Mouse (Mus musculus): ENCODE data around the gene Panx3.

The Panx3 gene

DNA sequence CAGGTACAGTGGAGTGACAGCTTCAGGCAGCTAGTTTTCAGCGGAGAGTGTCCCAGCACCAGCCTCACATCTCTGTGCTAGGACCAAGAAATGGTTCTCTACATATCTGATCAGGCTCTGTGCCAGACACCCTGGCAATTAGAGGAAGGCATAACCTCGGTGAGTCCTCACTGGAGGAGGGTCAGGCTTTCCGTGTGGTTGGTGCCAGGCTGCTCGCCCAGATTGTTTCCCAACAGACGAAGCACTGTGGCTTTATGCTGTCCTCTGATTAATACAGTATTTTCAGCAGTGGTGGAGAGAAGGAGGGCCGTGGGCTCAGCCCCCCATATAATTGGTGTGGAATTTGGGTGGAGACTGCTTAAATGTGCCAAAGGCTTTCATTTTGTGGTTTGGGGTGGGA is at the start of gene Panx3:
TSS of gene Panx3 (minus strand) at position 121 of the 400 bp plus-strand sequence.
- no peak for DNase-seq (ENCODE audit: low read depth, low spot score)

DNA sequence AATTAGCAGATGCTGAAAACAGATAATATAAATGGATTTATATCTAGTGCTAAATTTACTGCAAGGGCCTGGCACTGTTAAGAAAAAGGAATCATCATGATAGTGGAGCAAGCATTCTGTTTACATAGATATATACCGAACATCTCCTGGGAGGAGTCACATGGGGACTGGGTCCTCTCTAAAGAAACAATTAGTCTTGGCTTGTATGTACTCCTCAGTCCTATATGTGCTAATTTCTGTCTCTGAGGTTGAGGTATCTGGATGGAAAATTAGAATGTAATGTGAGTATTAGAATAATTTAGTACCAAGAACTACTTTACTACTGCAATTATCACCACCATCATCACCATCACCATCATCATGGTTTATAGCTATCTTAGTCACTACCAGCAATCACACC is 47.1 kb upstream of the Panx3 start, which contains the start of gene Olfr160:
TSS of gene Olfr160 (minus strand) at position 101 of the 400 bp plus-strand sequence.
- no peak for DNase-seq (ENCODE audit: low read depth, low spot score)

DNA sequence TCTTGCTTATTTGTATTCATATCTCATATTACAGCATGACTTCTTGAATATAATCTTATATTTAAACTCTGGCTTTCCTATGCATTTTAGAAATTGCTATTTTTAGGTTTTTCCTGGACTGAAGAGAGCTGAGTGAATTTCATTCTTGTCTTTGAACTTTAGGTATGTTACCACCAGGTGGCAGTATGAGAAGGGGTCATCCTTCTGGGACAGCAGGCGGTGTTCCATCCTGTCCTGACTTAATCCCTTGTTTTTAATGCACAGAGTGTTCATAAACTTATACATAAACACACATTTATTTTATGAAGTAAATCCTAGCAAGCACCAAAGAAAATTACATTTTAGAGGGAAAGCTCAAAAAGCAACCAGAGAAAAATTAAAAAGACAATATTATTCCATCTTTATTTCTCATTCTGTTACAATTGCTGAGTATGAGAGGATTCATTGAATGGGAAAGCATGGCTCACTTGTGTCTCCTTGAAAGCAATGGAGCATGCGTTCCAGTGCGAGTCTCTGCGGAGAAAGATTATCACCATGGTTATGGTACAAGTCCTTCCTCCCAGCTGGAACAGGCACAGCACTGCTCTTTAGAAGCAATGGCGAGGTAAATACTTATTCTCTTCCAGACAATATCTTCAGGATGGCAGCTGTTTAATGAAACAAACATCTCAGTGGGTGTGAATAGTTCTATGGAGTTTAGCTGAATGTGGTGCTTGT is 21.1 kb upstream of the Panx3 start:
- peak; percentile 64 for DNase-seq (ENCODE audit: low read depth, low spot score)

DNA sequence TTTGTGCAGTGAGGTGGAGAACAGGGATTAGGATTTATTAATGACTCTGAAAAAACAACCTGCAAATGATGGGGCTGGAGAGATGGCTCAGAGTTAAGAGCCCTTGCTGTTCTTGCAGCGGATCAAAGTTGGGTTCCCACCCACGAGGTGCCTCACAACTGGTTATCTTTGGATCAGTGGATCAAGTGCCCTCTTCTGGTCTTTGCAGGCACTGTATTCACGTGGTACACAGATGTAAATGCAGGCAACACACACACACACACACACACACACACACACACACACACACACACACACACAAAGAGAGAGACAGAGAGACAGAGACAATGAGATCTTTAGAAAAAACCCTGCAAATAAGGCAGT is 18.9 kb upstream of the Panx3 start:
- peak; percentile 56 for DNase-seq (ENCODE audit: low read depth, low spot score)

DNA sequence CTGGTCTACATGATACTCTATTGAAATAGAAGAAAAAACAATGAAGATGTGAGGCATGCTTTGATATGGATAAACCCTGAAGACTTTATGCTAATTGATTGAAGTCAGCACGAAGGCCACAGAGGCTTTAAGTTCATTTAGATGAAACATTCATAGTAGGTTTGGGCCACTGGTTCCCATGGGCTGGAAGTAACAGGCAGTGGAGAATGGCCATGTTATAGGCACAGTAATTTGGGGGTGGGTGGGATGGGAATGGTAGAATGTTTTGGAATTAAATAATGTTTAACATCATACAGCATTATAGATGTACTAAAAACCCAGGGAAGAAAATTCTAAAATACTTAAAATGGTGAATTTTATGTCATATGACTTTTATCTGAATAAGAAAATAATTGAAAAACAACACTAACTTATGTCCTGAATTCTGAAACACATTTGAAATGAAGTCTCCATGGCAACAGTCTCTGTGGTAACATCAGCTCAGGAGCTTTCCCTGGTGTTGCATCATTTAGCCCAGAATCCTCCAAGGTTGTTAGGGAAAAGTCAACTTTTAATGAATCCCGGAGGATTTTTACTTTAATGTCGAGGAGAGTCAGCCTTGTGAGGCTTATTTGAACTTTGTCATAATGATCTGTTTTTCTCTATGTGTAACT is 18.4 kb upstream of the Panx3 start:
- DNase-seq (ENCODE audit: low read depth, low spot score): no peak

DNA sequence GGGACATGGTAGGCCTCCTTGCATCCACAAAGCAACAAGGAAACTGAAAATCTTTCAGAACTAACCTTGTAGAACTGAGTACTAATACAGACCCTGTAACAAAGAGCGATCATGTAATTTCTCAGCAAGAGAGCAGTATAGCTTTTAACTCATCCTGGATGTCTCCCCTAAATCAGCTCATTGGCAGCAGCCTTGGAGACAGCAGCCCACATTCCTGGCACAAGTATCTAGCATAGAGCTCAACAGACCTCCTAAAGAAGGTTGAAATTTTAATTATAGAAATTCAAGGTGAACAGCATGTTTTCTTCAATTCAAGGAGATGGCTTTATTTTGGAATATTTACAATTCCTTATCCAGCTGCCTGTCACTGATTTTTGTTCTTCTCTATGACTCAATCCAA is 12.1 kb upstream of the Panx3 start:
- DNase-seq (ENCODE audit: low read depth, low spot score): no peak

DNA sequence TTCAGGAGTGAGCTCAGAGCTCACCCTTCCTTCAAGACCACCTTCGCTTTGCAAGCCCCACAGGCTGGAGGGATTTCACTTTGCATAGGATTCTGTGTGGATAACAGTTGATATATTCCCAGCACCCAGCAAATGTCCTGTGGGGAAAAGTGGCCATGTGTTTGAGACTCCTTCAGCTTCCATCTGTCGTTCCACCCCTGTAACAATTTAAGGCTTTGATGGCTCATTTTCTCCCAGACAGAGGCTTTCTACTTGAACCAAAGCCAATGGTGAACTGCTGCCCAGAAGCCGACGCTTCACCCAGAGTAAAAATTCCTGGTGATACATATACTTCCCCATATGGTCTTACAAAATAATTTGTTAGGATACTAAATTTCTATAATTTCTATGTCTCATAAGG is 6.3 kb upstream of the Panx3 start:
- DNase-seq (ENCODE audit: low read depth, low spot score): no peak

DNA sequence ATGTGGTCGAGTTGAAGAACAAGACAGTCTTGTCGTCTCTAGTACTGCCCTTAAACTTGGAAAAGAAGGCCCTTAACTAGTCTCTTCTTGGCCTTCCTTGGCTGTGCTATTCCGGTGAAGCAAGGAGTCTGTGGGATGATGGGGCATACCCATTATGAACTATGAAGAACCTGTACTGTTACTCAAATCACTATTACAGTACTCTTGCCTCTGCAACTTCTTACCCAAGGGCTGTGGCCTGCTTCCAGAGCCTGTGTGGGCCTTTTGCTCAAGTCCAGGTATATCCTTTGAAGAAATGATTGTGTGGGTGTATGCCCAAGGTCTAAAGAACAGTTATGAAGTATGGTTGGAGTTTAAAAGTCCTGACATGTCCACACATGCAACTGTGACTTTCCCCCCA is 1.2 kb upstream of the Panx3 start:
- no peak for DNase-seq (ENCODE audit: low read depth, low spot score)

DNA sequence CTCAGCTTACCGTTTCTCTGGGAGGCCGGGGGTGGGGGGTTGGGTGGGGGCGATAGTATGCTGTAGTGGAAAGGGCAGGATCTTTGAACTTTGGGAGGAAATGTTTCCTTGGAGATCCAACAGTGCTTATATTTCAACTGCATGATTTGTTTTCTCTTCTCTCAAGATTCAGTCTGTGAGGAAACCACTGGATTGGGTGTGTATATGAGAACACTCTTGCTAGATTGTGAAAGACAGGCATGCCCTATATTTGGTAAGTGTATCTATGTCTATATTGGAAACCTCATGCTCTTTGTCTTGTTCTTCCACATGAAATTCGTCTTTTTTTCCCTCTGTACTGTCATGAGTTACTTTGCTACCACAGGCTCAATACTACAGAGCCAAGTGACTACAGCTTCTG is 643 bp upstream of the Panx3 start:
- DNase-seq (ENCODE audit: low read depth, low spot score): no peak

DNA sequence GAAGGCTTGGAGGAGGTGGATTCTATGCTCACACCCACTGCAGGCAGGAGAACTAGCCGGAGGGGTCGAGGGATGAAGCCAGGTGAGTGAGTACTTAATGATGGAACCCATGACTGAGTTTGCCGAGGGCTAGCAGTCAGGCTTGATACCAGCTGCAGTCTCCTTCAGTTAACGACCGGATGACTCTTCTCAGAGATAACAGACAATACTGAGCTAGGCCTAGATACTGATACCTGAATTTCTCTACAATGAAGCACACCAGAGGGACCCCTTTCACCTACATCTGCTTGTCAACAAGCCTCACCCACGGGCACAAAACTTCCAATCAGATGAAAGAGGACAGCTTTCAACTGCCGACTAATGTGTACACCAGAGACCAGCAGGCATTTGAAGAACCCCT is 3.0 kb downstream of the Panx3 start:
- no peak for DNase-seq (ENCODE audit: low read depth, low spot score)

DNA sequence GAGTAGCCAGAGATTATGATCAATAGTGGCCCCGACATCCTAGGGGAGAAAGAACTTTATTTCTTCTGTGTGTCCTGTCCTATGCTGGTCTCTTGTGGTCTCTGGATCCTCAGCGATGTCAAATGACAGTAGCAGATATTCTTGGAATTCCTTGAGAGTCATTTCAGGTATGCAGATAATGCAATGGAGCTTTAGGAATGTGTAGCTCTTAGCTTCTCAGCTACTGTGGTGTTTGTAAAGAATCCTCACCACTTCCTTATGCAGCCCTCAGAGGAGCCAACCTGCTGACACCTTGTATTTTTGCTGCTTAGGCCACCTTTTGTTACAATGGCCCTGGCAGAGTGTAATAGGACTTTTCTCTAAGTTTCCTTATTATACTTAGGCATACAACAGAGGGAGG is 4.4 kb downstream of the Panx3 start:
- no peak for DNase-seq (ENCODE audit: low read depth, low spot score)

DNA sequence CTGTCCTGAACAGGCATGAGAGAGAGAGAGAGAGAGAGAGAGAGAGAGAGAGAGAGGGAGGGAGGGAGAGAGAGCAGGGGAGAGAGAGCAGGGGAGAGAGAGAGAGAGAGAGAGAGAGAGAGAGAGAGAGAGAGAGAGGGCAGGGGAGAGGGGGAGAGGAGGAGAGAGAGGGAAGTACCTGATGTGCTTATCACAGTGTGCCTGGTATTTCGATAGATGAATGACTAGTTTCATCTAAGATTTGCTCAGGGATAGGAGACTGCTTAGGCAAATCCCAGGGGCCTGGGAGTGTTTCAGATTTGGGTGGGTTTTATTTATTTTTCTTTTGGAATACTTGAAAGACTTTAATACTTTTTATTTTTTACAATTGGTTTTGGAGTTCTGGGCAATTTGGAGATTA is 5.8 kb downstream of the Panx3 start:
- DNase-seq (ENCODE audit: low read depth, low spot score): no peak

DNA sequence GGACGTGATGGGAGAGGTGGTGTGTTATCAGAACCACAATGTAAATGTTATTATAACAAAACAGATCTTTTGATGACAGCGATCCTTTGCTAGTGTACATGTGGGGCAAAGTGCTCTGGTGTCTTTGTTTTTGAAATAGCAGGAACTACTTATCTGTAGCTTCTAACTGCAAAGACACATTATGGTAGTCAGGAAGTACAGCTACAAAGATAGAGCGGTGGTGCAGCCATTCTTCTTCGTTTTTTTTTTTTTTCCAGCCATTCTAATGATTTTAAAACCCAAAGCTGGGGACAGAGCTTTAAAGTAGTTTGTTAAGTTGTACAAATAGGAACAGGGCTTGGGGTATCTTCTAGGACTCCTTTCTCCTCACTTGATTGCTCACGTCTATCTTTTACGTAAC is 9.6 kb downstream of the Panx3 start:
- no peak for DNase-seq (ENCODE audit: low read depth, low spot score)

DNA sequence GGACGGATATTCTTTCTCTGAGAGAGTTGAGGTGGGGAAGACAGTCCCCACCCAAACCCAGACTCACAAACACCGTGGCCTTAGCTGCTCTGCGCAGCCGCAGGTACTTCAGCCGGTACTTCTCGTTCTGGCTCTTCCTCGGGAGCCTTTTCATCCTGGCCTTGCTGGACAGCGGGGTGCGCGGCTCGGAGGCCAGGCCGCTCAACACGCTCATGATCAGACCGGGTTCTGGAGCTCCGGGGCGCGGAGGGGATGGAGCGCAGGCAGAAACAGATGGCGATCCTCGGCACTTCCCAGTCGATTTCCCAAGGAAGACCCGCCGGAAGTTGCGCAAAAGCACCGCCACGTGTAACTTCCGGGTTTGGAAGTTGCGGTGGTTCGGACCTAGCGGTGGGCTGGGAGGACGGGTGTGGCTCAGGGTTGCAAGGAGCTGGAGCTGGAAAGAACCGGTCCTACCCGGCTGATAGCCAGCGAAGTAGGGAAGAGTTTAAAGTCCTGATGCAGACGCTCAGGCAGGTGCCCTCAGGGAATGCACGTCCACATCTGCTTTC is 12.0 kb downstream of the Panx3 start, which contains the start of gene Tbrg1:
TSS of gene Tbrg1 (minus strand) at position 382 of the 551 bp plus-strand sequence.
- DNase-seq (ENCODE audit: low read depth, low spot score): peak; percentile 99

DNA sequence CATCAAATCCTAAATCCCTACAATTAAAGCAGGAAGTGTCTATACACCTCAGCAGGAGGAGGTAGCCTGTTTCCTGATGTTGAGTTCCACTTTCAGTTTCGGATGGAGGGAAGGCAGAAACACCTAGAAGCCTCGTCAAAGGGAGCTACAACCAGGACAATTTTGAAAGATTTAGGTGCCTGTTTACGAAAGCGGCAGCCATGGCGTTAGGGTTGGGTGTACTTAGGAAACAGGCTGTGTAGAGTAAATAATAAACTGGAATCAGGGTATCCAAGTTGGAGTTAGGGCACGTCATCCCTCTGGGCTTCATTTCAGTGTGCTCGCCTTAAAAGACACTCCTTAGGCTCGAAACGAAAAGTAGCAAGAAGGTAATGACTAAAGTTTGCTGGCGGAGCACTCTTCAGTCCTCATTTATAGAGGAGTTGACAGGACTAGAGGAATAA is 12.6 kb downstream of the Panx3 start:
- no peak for DNase-seq (ENCODE audit: low read depth, low spot score)

DNA sequence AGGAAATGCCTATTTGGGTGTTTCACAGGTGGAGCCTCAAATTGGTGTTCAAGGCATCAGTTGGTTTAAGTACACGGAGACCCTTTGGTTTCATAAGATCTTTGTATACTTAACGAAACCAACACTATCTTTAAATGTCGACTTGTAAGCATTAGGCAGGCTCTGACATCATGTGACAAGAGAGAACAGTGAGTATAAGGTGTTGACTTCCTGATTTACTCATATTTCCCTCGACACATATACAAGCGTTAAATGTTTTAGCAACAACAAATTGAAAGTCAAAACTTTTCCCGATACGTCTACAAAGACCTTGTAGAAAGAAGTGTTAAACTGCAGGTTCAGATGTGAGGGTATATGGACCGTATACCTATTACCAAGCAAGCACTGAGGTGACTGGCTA is 13.1 kb downstream of the Panx3 start:
- no peak for DNase-seq (ENCODE audit: low read depth, low spot score)

DNA sequence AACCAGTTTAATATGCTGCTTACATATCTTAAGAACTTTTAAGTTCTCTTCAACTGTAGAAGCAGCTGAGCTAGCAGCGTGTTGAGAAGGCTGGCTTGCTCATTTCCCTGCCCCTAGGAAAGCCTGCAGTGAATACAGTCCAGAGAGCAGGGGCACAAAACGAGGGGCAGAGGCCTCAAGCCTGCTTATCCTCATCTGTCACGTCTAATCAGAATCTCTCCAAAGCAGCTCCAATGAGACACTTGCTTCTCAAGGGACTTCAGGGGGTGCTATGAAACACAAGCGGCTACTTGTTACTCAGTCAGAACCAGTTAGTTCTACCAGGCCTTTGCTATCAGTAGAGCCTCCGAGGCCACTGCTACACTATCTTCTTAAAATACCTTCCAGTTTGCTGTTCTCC is 15.2 kb downstream of the Panx3 start:
- DNase-seq (ENCODE audit: low read depth, low spot score): no peak

DNA sequence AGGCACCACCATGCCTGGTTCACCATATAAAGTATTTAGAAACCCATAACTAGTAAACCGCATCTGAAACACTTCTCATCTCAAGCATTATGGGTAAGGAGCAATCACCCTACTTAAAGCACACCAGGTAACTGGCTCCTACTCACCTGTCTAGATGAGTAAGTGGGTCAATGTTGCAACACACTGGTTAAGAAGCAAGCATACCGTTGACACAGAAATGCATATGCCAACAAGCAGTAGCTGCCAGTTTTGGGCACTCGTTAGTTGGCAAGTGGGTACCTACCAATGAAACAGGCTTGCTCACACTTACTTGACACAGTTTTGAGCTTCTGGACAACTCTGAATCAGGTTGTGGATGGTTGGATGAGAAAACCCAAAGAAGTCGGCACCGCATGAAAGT is 18.4 kb downstream of the Panx3 start:
- DNase-seq (ENCODE audit: low read depth, low spot score): no peak

DNA sequence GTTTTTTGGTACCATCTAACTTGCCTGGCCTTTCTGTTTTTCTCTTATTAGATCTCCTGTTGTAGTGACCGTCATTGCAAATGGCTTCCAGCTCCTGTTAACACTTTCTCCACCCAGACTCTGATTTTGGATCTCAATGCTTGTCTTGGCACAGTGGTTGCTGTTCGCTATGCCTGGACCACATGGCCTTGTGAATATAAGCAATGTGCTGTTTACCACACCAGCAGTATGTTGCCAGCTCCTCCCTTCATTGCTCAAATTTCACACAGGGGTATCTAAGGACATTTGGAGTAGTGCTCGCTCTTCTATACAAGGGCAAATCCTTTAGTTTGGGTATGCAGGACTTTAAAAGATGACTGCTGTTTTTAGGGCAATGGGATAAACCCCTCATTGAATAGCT is 22.8 kb downstream of the Panx3 start:
- DNase-seq (ENCODE audit: low read depth, low spot score): no peak

DNA sequence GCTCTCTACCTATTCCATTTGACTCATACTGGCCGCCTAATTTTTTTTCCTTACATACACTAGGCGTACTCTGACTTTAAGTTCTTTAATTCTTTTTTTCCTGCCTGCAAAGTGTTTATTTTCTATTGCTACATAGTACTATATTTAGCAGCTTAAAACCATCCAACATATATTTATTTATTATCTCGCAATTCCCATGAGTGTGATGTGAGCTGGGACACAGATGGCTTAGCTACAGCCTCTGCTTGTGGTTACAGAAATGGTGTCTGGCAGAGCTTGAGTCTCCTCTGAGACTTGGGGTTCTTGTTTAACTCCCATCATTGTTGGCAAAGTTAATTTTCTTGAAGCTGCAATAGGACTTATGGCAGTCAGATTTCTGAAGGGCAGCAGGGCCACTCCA is 30.3 kb downstream of the Panx3 start:
- DNase-seq (ENCODE audit: low read depth, low spot score): no peak

DNA sequence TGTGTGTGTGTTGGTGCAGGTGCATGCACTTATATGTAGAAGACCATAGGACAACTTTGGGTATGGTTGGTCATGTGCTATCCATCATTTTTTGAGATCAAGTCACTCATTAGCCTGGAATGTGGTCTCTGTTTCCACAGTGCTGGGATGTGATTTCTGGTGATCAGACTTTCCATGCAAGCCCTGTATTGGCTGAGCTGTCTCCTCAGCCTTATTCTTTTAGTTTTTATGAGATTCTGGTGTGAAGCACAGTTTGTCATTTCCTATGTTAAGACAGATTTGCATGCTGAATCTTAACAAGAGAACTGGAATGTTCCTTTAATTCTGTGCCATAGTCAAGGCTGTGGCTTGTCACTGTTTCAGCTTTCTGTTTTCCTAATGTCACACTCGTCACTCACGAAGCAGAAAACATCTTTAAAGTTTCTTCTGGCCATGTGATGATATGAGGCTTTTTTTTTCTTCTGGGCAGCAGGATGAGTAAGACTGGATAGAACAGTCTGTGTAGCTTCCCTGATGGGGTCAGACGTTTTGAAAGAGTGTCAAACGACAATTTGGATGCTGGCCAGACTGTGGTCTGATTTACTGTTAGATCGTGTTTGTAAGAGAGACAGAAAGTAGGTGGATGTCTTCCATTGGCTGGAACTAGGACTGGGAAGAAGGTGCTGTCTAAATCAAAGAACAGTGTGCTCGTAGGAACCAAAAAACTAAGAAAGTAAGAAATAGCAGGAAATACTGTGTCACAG is 32.1 kb downstream of the Panx3 start:
- DNase-seq (ENCODE audit: low read depth, low spot score): no peak

DNA sequence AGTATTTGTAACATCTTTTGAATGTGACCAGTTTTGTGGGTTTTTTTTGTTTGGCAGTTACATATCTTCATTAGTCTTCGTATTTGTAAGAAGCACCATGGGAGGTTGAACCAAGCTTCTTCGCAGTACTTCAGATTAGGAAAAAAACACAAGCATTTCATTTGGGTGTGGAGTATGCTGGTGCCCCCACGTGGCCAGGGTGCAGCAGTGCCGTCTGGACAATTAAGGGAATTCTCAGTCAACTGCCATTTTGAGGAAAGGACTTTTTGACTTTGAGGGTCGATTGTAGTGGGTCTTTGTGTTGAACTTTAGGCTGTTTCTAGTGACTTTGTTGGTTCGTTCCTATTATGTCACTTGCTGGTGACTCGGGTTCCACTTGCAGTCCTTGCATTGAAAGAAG is 32.7 kb downstream of the Panx3 start:
- DNase-seq (ENCODE audit: low read depth, low spot score): peak; percentile 75

All from ZHBTc4 (cell line).